Mouse (Mus musculus) lung, postnatal 0 days (tissue): ENCODE measurements around the gene Tbc1d2b.

Experiments
- CTCF ChIP-seq: IDR thresholded peaks from 2 replicates; pipeline ENCODE4 v1.5.1; 2016; ENCODE audit warnings: antibody characterized with exemption, mild to moderate bottlenecking
- EP300 ChIP-seq: IDR thresholded peaks from 2 replicates; pipeline ENCODE4 v1.6.1; 2016; ENCODE audit warnings: antibody characterized with exemption, mild to moderate bottlenecking, control low read depth

DNA sequence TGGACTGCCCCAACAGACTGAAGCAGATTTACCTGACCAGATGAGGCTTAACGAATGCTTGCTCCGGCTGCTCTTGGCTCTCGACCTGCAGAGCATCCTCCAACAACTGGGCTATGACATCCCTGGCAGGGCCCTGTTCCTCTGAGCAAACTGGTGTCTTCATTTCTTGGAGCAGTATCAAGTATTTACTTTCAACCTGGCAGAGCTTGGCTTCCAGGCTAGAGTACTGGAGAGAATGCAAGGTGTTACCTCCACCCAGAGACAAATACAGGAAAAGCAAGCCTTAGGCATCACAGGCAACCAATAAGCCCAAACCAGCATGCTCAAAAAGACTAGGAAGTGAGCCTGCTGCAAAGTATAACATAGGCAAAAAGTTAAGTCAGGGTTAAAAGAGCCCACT is 48.3 kb downstream of the Tbc1d2b start:
- TF ChIP-seq CTCF = no peak
- no peak for TF ChIP-seq EP300
